Mouse (Mus musculus) cerebellum, postnatal 36 days (tissue): ENCODE measurements around the gene Cabp2.
"Not testable (repeated sequence)": the region's sequence is repeated elsewhere in the genome, so short reads cannot be mapped to it uniquely, and the experiment has no call there.

Experiments
- DNase-seq, 2 experiments: peaks; one replicate each; pipeline ENCODE4 v3.0.0; 2021 to 2022; ENCODE audit warnings: mixed read lengths in 2 of 2

The Cabp2 gene

DNA sequence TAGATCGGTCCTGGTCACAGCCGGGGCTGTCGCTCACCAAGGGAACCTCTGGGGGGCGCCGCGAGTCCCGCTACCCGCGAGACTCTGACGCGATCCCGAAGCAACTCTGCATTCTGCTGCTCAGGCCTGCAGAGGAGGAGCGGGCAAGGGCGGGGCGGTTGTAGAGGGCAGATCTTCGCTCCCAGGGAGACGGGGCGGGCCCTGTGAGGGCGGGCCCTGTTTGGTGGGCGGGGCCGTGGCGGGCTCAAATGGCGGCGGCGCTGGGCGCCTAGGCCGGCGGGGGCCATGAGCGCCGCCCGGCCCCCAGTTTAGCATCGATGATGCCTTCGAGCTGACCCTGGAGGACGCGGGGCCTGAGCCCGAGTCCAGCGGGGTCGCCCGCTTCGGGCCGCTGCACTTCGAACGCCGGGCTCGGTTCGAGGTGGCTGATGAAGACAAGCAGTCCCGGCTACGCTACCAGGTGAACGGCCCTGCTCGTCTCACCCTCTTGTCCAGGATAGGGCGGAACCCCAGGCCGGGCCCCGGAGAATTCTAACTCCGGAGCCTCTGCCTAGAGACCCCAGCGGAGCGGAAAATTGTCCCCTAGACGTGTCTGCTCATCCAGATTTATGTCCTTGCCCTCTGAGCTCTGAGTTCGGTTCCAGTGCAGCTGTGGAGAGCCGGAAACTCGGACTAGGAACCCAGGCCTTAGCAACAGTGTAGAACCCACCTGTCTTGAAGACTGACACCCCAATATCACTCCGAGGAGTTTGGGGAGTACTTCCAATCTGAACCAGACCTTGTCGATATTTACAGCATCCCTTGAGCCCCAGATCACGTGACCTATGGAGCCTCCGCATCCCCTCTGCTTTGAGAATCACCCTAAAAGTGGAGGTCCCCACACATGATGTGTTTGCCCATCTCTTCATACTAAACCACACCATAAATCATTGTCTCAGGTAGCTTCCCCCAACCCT is 44.6 kb downstream of the Cabp2 start, which contains the start of gene Aip:
Gene Aip (minus strand): TSS at position 118 of the 956 bp plus-strand sequence.
- DNase-seq: peak; percentile 96 to 99

DNA sequence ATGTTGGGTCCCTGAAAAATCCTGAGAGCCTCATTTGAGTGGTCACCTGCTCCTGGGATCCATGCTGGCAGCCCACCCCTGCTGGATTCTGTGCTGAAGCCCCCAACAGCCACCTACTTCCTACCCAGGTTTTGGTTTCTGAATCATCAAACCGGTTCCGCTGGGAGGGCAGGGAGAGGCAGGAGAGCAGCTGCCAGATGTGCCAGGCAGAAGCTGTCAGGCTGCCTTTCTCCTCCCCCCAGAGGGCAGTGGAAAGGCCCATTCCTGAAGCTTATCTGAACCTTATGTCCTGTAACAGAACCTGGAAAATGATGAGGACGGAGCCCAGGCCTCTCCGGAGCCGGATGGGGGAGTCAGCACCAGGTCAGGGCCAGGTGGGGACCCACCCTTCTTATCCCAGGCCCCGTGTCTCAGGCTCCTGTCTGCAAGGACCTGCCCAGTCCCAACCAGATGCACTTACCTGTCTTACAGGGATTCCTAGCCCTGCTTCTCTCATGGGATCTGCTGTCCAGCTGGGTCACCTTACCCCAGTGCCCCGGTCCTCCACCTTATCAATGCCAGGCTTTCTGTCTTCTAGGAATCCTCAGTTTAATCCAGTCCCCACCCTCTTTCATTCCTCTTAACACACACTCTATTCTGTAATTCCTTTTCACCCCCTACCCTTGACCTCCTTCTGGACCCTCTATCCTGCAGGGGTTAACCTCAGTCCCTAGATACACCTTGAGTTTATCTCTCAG is 45.5 kb downstream of the Cabp2 start:
- DNase-seq: no peak

DNA sequence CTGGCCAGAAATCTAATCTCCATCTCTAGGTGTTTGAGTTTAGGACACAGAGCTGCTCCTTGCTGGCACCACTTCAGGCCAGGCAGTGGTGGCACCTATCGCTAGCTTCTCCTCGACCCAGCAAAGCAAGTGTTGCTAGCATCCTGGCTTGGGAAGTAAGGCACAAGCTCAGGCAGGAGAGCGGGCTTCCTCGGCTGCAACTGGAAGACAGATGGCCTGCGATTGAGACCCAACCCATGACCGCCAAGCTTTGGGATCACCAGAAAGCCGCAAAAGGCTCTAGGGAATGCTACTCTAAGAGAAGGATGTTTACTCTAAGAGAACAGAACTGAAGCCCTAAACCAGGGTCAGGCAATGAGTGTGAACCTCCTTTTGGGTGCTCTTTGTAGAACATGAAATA is 48.1 kb downstream of the Cabp2 start:
- DNase-seq: no peak

DNA sequence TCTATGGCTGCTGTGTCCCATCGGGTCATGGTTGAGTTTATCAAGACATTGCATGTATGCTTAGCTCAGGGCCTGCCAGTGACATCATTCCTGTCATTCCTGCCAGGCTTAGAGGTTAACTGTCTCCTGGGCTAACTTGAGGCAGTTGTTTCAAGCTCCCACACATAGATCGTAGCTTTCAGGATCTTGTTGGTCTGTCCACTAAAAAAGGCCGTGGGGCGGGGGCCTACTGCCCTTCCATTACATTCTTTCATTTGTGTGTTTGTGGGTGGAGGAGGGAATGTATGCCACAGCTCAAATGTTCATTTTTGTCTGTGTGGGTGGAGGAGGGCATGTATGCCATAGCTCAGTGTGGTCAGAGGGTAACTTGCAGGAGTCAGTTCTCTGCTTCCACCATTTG is 48.7 kb downstream of the Cabp2 start:
- DNase-seq: no peak

DNA sequence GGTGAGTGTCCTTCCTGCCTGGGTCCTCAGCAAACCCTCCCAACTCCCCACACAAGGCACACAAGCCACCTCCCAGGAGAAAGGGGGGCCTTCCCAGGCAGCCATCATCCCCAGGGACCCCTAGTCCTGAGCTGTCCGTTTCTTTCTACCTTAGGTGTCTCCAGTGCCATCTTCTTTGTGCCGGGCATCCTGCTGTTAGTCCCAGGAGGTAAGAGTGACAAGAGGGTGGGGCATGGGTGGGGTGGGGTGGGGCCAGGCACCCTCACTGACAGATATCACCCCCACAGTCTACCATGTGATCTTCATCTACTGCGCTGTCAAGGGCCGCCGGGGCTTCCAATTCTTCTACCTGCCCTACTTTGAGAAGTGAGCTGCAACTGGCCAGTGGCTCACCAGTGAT is 49.7 kb downstream of the Cabp2 start:
- no peak for DNase-seq

DNA sequence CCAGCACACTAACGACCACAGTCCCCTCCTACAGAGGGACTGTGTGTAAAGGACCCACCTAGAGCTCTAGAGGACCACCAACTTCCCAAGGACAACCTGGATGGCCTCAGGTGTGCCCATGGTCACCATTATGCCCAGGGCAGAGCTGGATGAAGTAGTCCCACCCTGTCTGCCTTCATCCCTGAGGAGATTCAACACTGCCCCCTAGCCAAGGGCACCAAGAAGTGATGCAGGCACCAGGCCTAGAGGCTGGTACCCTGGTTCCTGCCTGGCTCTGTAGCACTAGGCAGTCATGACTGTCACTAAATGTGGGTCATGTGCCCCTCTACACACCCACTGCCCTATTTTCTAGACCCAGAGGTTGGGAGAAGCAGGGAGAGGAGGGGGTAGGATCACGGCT is 50.4 kb downstream of the Cabp2 start:
- no peak for DNase-seq

DNA sequence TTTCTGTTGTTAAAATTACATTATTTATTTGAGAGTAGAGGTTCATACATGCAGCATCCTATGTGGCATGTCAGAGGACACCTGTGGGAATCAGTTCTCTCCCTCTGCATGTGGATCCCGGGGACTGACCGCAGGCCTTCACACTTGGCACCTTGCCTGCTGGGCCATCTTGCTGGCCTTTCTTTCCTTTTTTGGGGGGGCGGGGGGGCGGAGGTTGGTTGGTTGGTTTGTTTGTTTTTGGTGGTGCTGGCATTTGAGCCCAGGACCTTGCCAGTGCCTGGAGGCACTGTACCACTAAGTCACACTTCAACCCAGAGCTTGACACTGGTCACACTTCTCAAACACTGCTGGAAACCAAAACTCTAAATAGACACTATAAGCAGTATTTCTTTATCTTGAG is 53.0 kb downstream of the Cabp2 start:
- DNase-seq: no peak

DNA sequence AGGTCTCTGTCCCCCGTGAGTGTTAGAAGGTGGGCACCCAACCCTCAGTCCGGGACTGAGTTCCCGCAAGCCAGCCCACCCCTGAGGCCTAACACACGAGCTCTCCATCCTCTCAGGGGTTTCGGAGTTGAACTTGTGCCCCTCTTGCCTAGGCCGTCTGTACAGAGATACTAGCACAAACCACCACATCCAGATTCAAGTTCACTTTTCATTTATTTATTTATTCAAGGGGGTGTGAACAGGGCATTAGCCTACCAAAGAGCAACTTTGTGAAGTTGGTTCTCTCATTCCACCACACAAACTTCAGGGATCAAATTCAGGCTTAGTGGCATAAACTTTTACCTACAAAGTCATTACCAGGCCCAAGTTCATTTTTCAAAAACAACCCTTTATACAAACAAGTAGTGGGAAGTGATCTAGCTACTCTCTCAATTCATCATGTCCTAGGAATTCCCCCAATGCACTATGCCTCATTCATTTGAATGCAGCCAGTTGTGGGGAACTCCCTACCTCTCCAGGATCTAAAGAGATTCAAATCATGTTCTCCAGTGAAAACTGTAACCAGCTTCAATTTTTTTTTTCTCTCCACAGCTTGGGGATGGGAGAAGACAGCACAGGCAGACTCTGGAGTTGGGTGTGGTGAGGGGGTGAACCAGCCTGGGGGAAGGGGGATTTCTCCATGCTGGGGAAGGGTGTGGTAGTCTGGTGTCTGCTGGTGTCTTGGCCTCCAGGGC is 54.0 kb downstream of the Cabp2 start:
- DNase-seq: not testable (repeated sequence)

DNA sequence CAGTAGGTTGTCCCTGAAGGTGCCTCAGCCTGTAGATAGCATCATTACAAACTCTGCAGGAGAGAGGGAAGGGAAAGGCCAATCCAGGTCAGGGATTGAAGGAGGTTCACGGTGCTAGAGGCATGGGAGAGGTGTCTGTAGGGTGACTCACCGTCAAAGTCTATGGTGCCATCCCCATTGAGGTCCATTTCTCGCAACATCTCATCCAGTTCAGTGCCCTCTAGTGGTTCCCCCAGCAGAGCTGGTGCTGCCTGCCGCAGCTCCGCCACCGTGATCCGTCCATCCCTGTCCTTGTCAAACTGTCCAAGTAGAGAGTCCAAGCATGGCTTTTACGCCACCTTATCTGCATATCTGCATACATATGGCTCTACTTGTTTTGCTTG is 54.6 kb downstream of the Cabp2 start:
- DNase-seq: not testable (repeated sequence)

DNA sequence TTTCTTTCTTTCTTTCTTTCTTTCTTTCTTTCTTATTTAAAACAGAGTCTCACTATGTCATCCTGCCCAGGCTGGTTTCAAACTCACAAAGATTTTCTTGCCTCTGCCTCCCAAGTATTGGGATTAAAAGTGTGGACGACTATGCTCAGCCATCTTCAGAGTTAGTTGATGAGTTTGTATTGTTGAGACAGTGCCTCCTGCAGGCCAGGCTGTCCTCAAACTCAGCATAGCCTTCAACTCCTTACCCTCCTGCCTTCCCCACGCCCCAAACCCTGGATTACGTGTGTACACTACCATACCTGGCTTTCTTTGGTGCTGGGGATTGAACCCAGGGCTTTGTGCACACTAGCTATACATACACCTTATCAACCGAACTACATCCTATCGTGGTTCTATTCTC is 55.1 kb downstream of the Cabp2 start:
- DNase-seq: no peak
